Mouse (Mus musculus): Measurements from ENCODE around the gene Pkhd1.

GRCm38 (mm10) chr1:20633276-20633869 lies 15.5 kb upstream of the Pkhd1 start:
- TF ChIP-seq CTCF (IDR thresholded peaks at IDR 0.05; ENCODE audit: low read depth, low read length) (no peak), POLR2A (IDR thresholded peaks at IDR 0.05; ENCODE audit: extremely low read depth, insufficient read depth, low read length) (no peak)
